ENCODE assay signal across 18 mouse cellular contexts in genomic region chr6:134723326-134723725, GRCm38 (mm10).
"Had no signal": no experiment of that assay in that cellular context is flagged by ENCODE, and none has a peak within 500 bp of the region (broad histone marks: within the 10 kb centered on the region; RNA-seq: fewer than 3 reads in every experiment).

No protein-coding gene starts in this region.

- H3K9me3 ChIP-seq: kidney, embryonic 15.5 days; liver, embryonic 13.5 days; midbrain, embryonic 12.5 days; midbrain, embryonic 15.5 days; neural tube, embryonic 12.5 days; neural tube, embryonic 15.5 days; stomach, embryonic 15.5 days had no signal

- H3K9ac ChIP-seq: kidney, embryonic 15.5 days; liver, embryonic 13.5 days; lung, embryonic 14.5 days; midbrain, embryonic 12.5 days; midbrain, embryonic 15.5 days; neural tube, embryonic 12.5 days; neural tube, embryonic 15.5 days; stomach, embryonic 15.5 days had no signal

- ATAC-seq: lung, postnatal 0 days; midbrain, embryonic 15.5 days had no signal

- H3K4me2 ChIP-seq: kidney, embryonic 15.5 days; liver, embryonic 13.5 days; lung, embryonic 14.5 days; midbrain, embryonic 12.5 days; midbrain, embryonic 15.5 days; neural tube, embryonic 12.5 days; neural tube, embryonic 15.5 days; stomach, embryonic 15.5 days had no signal

- DNase-seq: kidney, adult 8-10 months; kidney, postnatal 10 days; kidney, postnatal 4 days; liver, embryonic 13.5 days; lung, embryonic 14.5 days; right cerebral cortex, adult 18-20 months; right cerebral cortex, postnatal 14 days; right cerebral cortex, postnatal 4 days; spleen, adult 18-20 months; thymus, postnatal 36 days had no signal

- H3K36me3 ChIP-seq: midbrain, embryonic 15.5 days; neural tube, embryonic 15.5 days had no signal

- H3K27me3 ChIP-seq: kidney, embryonic 15.5 days; liver, embryonic 13.5 days; midbrain, embryonic 12.5 days; midbrain, embryonic 15.5 days; neural tube, embryonic 12.5 days; neural tube, embryonic 15.5 days; stomach, embryonic 15.5 days had no signal

- H3K27ac ChIP-seq: kidney, embryonic 15.5 days; macrophage; midbrain, embryonic 12.5 days; midbrain, embryonic 15.5 days; neural tube, embryonic 12.5 days; neural tube, embryonic 15.5 days had no signal

- H3K4me1 ChIP-seq: kidney, embryonic 15.5 days; midbrain, embryonic 12.5 days; midbrain, embryonic 15.5 days; neural tube, embryonic 12.5 days; neural tube, embryonic 15.5 days; stomach, embryonic 15.5 days had no signal

- H3K4me3 ChIP-seq: kidney, embryonic 15.5 days; liver, embryonic 13.5 days; midbrain, embryonic 12.5 days; midbrain, embryonic 15.5 days; neural tube, embryonic 12.5 days; neural tube, embryonic 15.5 days; stomach, embryonic 15.5 days had no signal
